15 mouse cellular contexts compared by ENCODE assay signal in the genomic region with DNA sequence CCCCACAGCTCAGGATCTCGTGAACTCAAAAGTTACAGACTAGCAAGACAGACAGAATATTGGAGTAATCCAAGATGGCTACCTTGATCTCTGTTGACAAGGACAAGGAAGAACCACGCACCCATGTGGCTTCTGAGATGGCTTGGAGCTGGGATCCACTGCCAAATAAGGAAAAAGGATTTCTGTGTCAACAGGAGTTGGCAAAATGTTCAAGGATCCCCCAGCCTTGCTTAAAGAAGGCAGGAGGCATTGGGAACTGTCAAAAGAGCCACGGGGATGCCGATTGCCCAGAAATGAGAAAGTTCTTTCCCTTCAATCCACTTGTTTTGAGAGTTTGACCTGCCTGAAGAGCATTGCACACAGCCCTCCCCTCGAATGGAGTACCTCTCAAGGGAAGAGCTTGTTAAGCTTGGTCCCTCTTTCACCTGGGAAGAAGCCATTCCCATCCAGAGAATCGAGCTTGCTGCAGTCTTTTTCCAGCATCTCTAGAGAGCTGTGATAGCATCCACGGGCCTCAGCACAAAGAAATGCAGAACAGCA. TPM values are rescaled to one million over a fixed set of nuclear protein-coding genes. Genes with fewer than 3 reads are reported as not detected.
"Had no signal": no experiment of that assay in that cellular context is flagged by ENCODE, and none has a peak within 500 bp of the region (broad histone marks: within the 10 kb centered on the region; RNA-seq: fewer than 3 reads in every experiment).

No protein-coding gene starts in this region.

- DNase-seq: kidney, adult 2 months; kidney, postnatal 36 days; liver; liver, embryonic 13.5 days; liver, postnatal 0 days; right cerebral cortex, postnatal 14 days; thymus, adult 2 months; thymus, postnatal 25 days had no signal

- H3K4me3 ChIP-seq: intestine, embryonic 15.5 days; kidney, embryonic 15.5 days; limb, embryonic 12.5 days; liver, embryonic 13.5 days; midbrain, embryonic 12.5 days; neural tube, embryonic 13.5 days; stomach, embryonic 15.5 days had no signal

- H3K36me3 ChIP-seq: intestine, embryonic 15.5 days; kidney, embryonic 15.5 days; limb, embryonic 12.5 days; liver, embryonic 13.5 days; midbrain, embryonic 12.5 days; neural tube, embryonic 13.5 days; stomach, embryonic 15.5 days had no signal

- H3K27ac ChIP-seq: intestine, embryonic 15.5 days; kidney, embryonic 15.5 days; limb, embryonic 12.5 days; liver, embryonic 13.5 days; midbrain, embryonic 12.5 days; neural tube, embryonic 13.5 days; stomach, embryonic 15.5 days had no signal

- H3K4me2 ChIP-seq: intestine, embryonic 15.5 days; kidney, embryonic 15.5 days; limb, embryonic 12.5 days; liver, embryonic 13.5 days; midbrain, embryonic 12.5 days; neural tube, embryonic 13.5 days; stomach, embryonic 15.5 days had no signal

- H3K9ac ChIP-seq: intestine, embryonic 15.5 days; kidney, embryonic 15.5 days; limb, embryonic 12.5 days; liver, embryonic 13.5 days; liver, postnatal 0 days; midbrain, embryonic 12.5 days; neural tube, embryonic 13.5 days; stomach, embryonic 15.5 days had no signal

- ATAC-seq: intestine, embryonic 15.5 days; liver, postnatal 0 days; midbrain, embryonic 16.5 days had no signal

- H3K9me3 ChIP-seq: intestine, embryonic 15.5 days; kidney, embryonic 15.5 days; limb, embryonic 12.5 days; liver, embryonic 13.5 days; midbrain, embryonic 12.5 days; neural tube, embryonic 13.5 days; stomach, embryonic 15.5 days had no signal

RNA-seq across cellular contexts. Expression of a gene that starts 6.2 kb away (rescaled TPM):
- polyA plus RNA-seq: limb, embryonic 12.5 days had no signal
